ENCODE assay signal across 30 mouse cellular contexts in genomic region chr5:32240741-32241140, GRCm38 (mm10). TPM values are rescaled to one million over a fixed set of nuclear protein-coding genes. Genes with fewer than 3 reads are reported as not detected.
"Had no signal": no experiment of that assay in that cellular context is flagged by ENCODE, and none has a peak within 500 bp of the region (broad histone marks: within the 10 kb centered on the region; RNA-seq: fewer than 3 reads in every experiment).

No protein-coding gene starts in this region.

- DNase-seq: cerebellum, adult 9-10 months; cerebellum, adult 9-11 months; cerebellum, postnatal 10 days; cerebellum, postnatal 14 days; cerebellum, postnatal 25 days; cerebellum, postnatal 36 days; embryo, embryonic 11 days; forebrain, postnatal 0 days; gastrocnemius, adult 2 months; gastrocnemius, postnatal 10 days; gastrocnemius, postnatal 14 days; gastrocnemius, postnatal 25 days; gastrocnemius, postnatal 36 days; heart, adult 18-20 months; heart, adult 2 months had no signal

- H3K4me3 ChIP-seq: embryonic facial prominence, embryonic 10.5 days; embryonic facial prominence, embryonic 12.5 days; embryonic facial prominence, embryonic 13.5 days; embryonic facial prominence, embryonic 15.5 days; erythroblast, embryonic 14.5 days; forebrain, embryonic 10.5 days; forebrain, embryonic 12.5 days; forebrain, embryonic 13.5 days; forebrain, embryonic 15.5 days; gastrocnemius, adult 2 months; heart, adult 2 months; heart, embryonic 10.5 days had no signal

- H3K27me3 ChIP-seq: embryonic facial prominence, embryonic 12.5 days; embryonic facial prominence, embryonic 13.5 days; embryonic facial prominence, embryonic 15.5 days; forebrain, embryonic 12.5 days; forebrain, embryonic 13.5 days; forebrain, embryonic 15.5 days had no signal

- H3K9ac ChIP-seq: embryonic facial prominence, embryonic 12.5 days; embryonic facial prominence, embryonic 13.5 days; embryonic facial prominence, embryonic 15.5 days; forebrain, embryonic 12.5 days; forebrain, embryonic 13.5 days; forebrain, embryonic 15.5 days; forebrain, postnatal 0 days had no signal

- H3K4me1 ChIP-seq: embryonic facial prominence, embryonic 12.5 days; embryonic facial prominence, embryonic 13.5 days; embryonic facial prominence, embryonic 15.5 days; forebrain, embryonic 12.5 days; forebrain, embryonic 13.5 days; forebrain, embryonic 15.5 days; heart, embryonic 10.5 days had no signal

- ATAC-seq: forebrain, embryonic 13.5 days; forebrain, embryonic 14.5 days; forebrain, embryonic 15.5 days; forebrain, embryonic 16.5 days; forebrain, postnatal 0 days had no signal

- H3K4me2 ChIP-seq: embryonic facial prominence, embryonic 12.5 days; embryonic facial prominence, embryonic 13.5 days; embryonic facial prominence, embryonic 15.5 days; forebrain, embryonic 12.5 days; forebrain, embryonic 13.5 days; forebrain, embryonic 15.5 days had no signal

- H3K27ac ChIP-seq: embryonic facial prominence, embryonic 10.5 days; embryonic facial prominence, embryonic 12.5 days; embryonic facial prominence, embryonic 13.5 days; embryonic facial prominence, embryonic 15.5 days; forebrain, embryonic 10.5 days; forebrain, embryonic 12.5 days; forebrain, embryonic 13.5 days; forebrain, embryonic 15.5 days; gastrocnemius, adult 2 months; heart, adult 2 months; heart, embryonic 10.5 days had no signal

- H3K36me3 ChIP-seq: embryonic facial prominence, embryonic 10.5 days; embryonic facial prominence, embryonic 12.5 days; embryonic facial prominence, embryonic 13.5 days; embryonic facial prominence, embryonic 15.5 days; forebrain, embryonic 10.5 days; forebrain, embryonic 12.5 days; forebrain, embryonic 15.5 days; heart, embryonic 10.5 days had no signal

- H3K9me3 ChIP-seq: embryonic facial prominence, embryonic 10.5 days; embryonic facial prominence, embryonic 12.5 days; embryonic facial prominence, embryonic 13.5 days; embryonic facial prominence, embryonic 15.5 days; forebrain, embryonic 10.5 days; forebrain, embryonic 12.5 days; forebrain, embryonic 13.5 days; forebrain, embryonic 15.5 days; heart, embryonic 10.5 days had no signal

RNA-seq across cellular contexts. Expression of gene Plb1, which starts 8.2 kb away (rescaled TPM):
- total RNA-seq: common myeloid progenitor, adult 5-6 weeks; granulocyte monocyte progenitor cell, adult 5-6 weeks had no signal
- polyA plus RNA-seq: embryonic facial prominence, embryonic 11.5 days; forebrain, embryonic 13.5 days; forebrain, embryonic 15.5 days had no signal
